Mouse (Mus musculus): ENCODE data around the gene Snhg11. TPM values are rescaled to one million over a fixed set of nuclear protein-coding genes. Genes with fewer than 3 reads are reported as not detected.
"Not testable (repeated sequence)": the region's sequence is repeated elsewhere in the genome, so short reads cannot be mapped to it uniquely, and the experiment has no call there.

Gene Snhg11
- polyA plus RNA-seq, 1 experiment from 2014 or later = 10.0 TPM

DNA sequence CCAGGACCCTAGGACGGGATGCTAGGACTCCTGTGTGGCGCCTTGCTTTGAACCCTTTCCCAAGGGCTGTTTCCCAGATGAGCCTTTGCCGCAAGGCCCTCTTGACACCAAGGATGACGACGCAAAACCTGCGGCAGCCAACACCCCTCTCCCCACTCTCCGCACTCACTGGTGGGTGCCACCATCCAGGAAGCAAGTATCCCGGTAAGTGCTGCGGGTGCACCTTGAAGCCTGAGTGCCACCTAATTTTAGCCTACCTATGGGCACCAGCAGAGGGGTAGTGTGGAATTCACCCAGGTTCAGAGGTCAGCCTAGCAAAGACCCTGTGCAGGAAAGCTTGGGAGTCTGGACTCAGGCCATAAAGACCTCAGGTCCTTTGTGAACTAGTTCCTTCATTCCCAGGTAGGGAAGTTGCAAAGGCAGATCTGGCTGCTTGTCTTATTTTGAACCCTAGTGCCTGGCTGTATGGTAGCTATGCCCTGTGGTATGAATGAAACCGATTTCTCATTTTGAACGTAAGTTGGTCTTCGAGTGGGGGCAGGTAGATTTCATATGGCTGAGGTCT, 767 bp downstream of the Snhg11 start:
- Histone ChIP-seq H3K4me3 (ENCODE audit: low read depth, low read length) (no peak overlapping the region), H3K27me3 (ENCODE audit: control insufficient read depth, insufficient read depth, low read length) (no peaks in the 10 kb centered on the region), H3K4me1 (ENCODE audit: control insufficient read depth, insufficient read depth, low read length) (0 out of 2 replicates have a peak, but pooled peaks cover 7% of the 10 kb centered on the region), H3K36me3 (ENCODE audit: control insufficient read depth, insufficient read depth, low read length) (no peaks in the 10 kb centered on the region), H3K9ac (replicated peaks; ENCODE audit: low read depth, low read length) (no peak overlapping the region), H3K9me3 (ENCODE audit: control insufficient read depth, low read depth, low read length) (no peaks in the 10 kb centered on the region), H3K4me2 (replicated peaks; ENCODE audit: low read depth, low read length) (peak overlapping the region; percentile 60), H3K27ac (ENCODE audit: low read length) (no peak overlapping the region)
- 28% methylated on average over 12 of the region's 12 CpGs for WGBS
- no peak for ATAC-seq (ENCODE audit: insufficient number of reproducible peaks, insufficient read depth, low FRiP score, low read depth)

DNA sequence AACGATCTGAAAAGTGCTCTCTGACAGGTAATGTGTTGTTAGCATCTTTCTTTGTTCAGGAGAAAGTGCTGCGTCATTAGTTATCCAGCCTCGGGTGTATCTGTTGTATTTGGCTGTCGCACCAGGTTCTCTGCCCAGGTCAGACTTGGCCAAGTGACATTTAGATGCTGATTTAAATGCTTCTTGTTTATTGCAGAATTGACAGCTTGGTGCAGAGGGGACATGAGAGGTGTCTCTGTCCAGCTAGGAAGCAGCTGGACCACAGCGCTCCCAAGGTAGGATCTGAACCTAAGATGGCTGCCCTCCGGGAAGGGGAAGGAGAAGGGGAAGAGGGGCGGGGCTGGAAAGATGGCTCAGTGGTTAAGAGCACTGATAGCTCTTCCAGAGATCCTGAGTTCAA, 1.4 kb downstream of the Snhg11 start:
- Histone ChIP-seq H3K4me1 (ENCODE audit: control insufficient read depth, insufficient read depth, low read length) (0 out of 2 replicates have a peak, but pooled peaks cover 7% of the 10 kb centered on the region), H3K36me3 (ENCODE audit: control insufficient read depth, insufficient read depth, low read length) (no peaks in the 10 kb centered on the region), H3K4me3 (ENCODE audit: low read depth, low read length) (no peak overlapping the region), H3K9ac (replicated peaks; ENCODE audit: low read depth, low read length) (no peak overlapping the region), H3K27ac (ENCODE audit: low read length) (no peak overlapping the region), H3K27me3 (ENCODE audit: control insufficient read depth, insufficient read depth, low read length) (no peaks in the 10 kb centered on the region), H3K9me3 (ENCODE audit: control insufficient read depth, low read depth, low read length) (no peaks in the 10 kb centered on the region), H3K4me2 (replicated peaks; ENCODE audit: low read depth, low read length) (no peak overlapping the region)
- ATAC-seq (ENCODE audit: insufficient number of reproducible peaks, insufficient read depth, low FRiP score, low read depth) = no peak
- 66% methylated on average over 7 of the region's 7 CpGs for WGBS

DNA sequence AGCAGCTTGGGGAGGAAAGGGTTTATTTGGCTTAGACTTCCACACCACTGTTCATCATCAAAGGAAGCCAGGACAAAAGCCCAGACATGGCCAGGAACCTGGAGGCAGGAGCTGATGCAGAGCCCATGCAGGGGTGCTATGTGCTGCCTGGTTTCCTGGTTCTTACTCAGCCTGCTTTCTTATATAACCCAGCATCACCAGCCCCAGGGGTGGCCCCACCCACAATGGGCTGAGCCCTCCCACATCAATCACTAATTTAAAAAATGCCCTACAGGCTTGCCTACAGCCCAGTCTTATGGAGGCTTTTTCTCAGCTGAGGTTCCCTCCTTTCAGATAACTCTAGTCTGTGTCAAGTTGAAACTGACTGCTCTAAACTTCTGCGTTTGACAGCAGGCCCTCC, 2.4 kb downstream of the Snhg11 start:
- WGBS = 89% methylated on average over 1 of the region's 1 CpGs
- Histone ChIP-seq H3K27me3 (ENCODE audit: control insufficient read depth, insufficient read depth, low read length) (no peaks in the 10 kb centered on the region), H3K4me1 (ENCODE audit: control insufficient read depth, insufficient read depth, low read length) (0 out of 2 replicates have a peak, but pooled peaks cover 7% of the 10 kb centered on the region), H3K9me3 (ENCODE audit: control insufficient read depth, low read depth, low read length) (no peaks in the 10 kb centered on the region), H3K4me3 (ENCODE audit: low read depth, low read length) (no peak overlapping the region), H3K9ac (replicated peaks; ENCODE audit: low read depth, low read length) (no peak overlapping the region), H3K4me2 (replicated peaks; ENCODE audit: low read depth, low read length) (no peak overlapping the region), H3K27ac (ENCODE audit: low read length) (no peak overlapping the region), H3K36me3 (ENCODE audit: control insufficient read depth, insufficient read depth, low read length) (no peaks in the 10 kb centered on the region)
- no peak for ATAC-seq (ENCODE audit: insufficient number of reproducible peaks, insufficient read depth, low FRiP score, low read depth)

DNA sequence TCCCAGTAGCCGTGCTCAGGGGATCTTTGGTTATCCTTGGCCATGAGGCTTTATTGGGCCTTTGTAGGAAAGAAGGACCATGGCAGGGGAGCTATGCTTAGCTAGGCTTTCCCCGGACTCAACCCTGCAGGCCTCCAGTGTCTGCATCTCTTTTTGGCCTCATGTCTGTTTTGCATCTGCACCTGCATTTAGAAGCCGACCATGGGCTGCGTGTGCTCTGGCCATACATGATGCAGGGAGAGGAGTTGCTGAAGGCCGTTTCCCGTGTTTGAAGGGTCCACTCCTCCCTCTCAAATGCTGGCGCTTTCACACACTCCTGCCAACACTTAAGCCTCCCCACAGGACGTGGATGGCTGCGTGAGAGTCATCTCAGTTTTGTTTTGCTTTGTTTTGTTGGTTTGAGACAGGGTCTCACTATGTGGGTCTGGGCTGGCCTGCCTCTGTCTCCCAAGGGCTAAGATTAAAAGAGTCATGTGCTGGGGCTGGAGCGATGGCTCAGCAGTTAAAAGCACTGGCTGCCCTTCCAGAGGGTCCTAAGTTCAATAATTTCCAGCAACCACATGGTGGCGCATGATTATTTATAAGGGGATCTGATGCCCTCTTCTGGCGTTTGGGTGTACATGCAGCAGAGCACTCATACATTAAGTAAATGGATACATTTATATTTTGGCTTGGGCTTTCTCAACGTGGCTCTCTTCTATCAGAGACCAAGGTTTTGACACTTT, 4.1 kb downstream of the Snhg11 start:
- Histone ChIP-seq H3K9me3 (ENCODE audit: control insufficient read depth, low read depth, low read length) (no peaks in the 10 kb centered on the region), H3K9ac (replicated peaks; ENCODE audit: low read depth, low read length) (no peak overlapping the region), H3K27me3 (ENCODE audit: control insufficient read depth, insufficient read depth, low read length) (no peaks in the 10 kb centered on the region), H3K4me3 (ENCODE audit: low read depth, low read length) (no peak overlapping the region), H3K4me1 (ENCODE audit: control insufficient read depth, insufficient read depth, low read length) (0 out of 2 replicates have a peak, but pooled peaks cover 7% of the 10 kb centered on the region), H3K36me3 (ENCODE audit: control insufficient read depth, insufficient read depth, low read length) (no peaks in the 10 kb centered on the region), H3K4me2 (replicated peaks; ENCODE audit: low read depth, low read length) (no peak overlapping the region), H3K27ac (ENCODE audit: low read length) (no peak overlapping the region)
- no peak for ATAC-seq (ENCODE audit: insufficient number of reproducible peaks, insufficient read depth, low FRiP score, low read depth)
- 45% methylated on average over 13 of the region's 13 CpGs for WGBS

DNA sequence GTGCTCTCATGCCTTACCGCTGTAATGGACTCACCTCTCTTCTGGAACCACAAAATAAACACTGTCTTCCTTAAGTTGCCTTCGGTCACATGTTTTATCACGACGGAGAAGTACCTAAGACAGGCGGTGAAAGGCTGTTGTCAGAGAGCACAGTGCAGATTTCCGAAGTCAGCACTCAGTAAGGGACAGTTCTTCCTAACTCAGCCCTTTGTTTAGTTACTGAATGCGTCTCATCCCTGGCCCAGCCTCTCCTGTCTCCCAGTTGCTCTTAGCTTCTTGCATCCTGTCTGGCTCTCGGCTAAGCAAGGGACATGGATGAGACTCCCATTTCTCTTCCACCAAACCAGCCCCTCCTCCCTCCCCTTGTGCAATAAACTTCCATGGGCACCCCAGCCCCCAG, 10.6 kb downstream of the Snhg11 start:
- no peaks in the 10 kb centered on the region for H3K4me1 ChIP-seq (ENCODE audit: control insufficient read depth, insufficient read depth, low read length)
- H3K27me3 ChIP-seq (ENCODE audit: control insufficient read depth, insufficient read depth, low read length) = no peaks in the 10 kb centered on the region
- no peak overlapping the region for H3K4me2 ChIP-seq (replicated peaks; ENCODE audit: low read depth, low read length)
- H3K36me3 ChIP-seq (ENCODE audit: control insufficient read depth, insufficient read depth, low read length) = no peaks in the 10 kb centered on the region
- H3K4me3 ChIP-seq (ENCODE audit: low read depth, low read length) = no peak overlapping the region
- no peak for ATAC-seq (ENCODE audit: insufficient number of reproducible peaks, insufficient read depth, low FRiP score, low read depth)
- 24% methylated on average over 8 of the region's 8 CpGs for WGBS
- H3K9me3 ChIP-seq (ENCODE audit: control insufficient read depth, low read depth, low read length) = no peaks in the 10 kb centered on the region
- no peak overlapping the region for H3K9ac ChIP-seq (replicated peaks; ENCODE audit: low read depth, low read length)
- H3K27ac ChIP-seq (ENCODE audit: low read length) = no peak overlapping the region

DNA sequence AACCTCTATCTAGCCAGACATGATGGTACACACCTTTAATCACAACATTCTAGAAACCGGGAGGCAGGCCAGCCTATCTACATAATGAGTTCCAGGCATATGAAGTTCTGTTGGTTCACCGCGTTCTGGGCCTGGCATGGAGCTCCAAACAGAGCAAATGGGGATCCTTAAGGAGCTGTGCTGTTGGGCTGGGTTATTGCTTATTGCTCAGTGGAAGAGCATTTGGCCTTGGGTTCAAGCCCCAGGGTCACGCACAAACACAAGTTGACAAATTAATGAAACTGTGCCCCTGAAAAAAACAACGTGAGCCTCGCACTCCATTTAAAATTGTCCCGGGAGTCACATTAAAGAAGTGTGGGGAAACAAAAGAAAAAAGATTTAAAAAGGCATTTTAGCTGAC, 14.0 kb downstream of the Snhg11 start:
- Histone ChIP-seq H3K9me3 (ENCODE audit: control insufficient read depth, low read depth, low read length) (no peaks in the 10 kb centered on the region), H3K36me3 (ENCODE audit: control insufficient read depth, insufficient read depth, low read length) (no peaks in the 10 kb centered on the region), H3K27ac (ENCODE audit: low read length) (no peak overlapping the region), H3K27me3 (ENCODE audit: control insufficient read depth, insufficient read depth, low read length) (no peaks in the 10 kb centered on the region), H3K4me2 (replicated peaks; ENCODE audit: low read depth, low read length) (no peak overlapping the region), H3K4me1 (ENCODE audit: control insufficient read depth, insufficient read depth, low read length) (no peaks in the 10 kb centered on the region), H3K4me3 (ENCODE audit: low read depth, low read length) (no peak overlapping the region), H3K9ac (replicated peaks; ENCODE audit: low read depth, low read length) (no peak overlapping the region)
- WGBS = 87% methylated on average over 7 of the region's 7 CpGs
- ATAC-seq (ENCODE audit: insufficient number of reproducible peaks, insufficient read depth, low FRiP score, low read depth) = no peak

DNA sequence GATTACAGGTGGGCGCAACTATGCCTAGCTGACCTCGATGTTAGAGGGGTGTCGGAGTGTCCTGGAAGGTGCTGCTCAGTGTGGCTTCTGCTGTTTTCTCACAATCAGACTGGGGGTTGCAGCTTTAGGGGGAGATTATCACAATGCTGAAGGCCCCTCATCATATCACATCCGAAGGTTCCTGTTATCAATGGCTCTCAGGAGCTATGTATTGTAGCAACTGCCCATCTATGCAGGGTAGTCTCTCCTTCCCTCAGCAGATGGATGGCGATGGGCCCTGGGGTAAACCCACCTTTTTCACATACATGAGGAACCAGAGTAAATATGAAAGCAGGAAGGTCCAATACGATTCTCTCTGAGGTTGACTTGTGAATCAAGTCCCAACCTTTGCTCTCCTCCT, 20.9 kb downstream of the Snhg11 start:
- no peak for ATAC-seq (ENCODE audit: insufficient number of reproducible peaks, insufficient read depth, low FRiP score, low read depth)
- Histone ChIP-seq H3K4me1 (ENCODE audit: control insufficient read depth, insufficient read depth, low read length) (no peaks in the 10 kb centered on the region), H3K27me3 (ENCODE audit: control insufficient read depth, insufficient read depth, low read length) (no peaks in the 10 kb centered on the region), H3K36me3 (ENCODE audit: control insufficient read depth, insufficient read depth, low read length) (no peaks in the 10 kb centered on the region), H3K27ac (ENCODE audit: low read length) (no peak overlapping the region), H3K4me2 (replicated peaks; ENCODE audit: low read depth, low read length) (no peak overlapping the region), H3K9me3 (ENCODE audit: control insufficient read depth, low read depth, low read length) (no peaks in the 10 kb centered on the region), H3K4me3 (ENCODE audit: low read depth, low read length) (no peak overlapping the region), H3K9ac (replicated peaks; ENCODE audit: low read depth, low read length) (no peak overlapping the region)
- 89% methylated on average over 6 of the region's 6 CpGs for WGBS

DNA sequence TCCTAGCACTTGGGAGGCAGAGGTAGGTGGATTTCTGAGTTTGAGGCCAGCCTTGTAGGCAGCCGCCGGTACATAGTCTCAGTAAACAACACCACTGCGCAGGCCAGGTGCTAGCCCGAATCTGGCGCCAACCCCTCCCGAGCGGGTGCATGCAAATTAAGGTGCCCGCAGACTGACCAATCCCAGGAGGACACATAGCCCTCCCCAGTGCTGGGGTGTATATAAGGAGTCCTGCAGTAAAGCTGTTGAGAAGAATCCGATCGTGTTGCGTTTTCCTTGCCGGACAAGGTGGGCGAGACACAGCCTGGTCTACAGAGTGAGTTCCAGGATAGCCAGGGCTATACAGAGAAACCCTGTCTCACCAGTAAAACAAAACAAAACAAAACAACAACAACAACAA, 21.7 kb downstream of the Snhg11 start:
- not testable (repeated sequence) for H3K27ac ChIP-seq (ENCODE audit: low read length); H3K36me3 ChIP-seq (ENCODE audit: control insufficient read depth, insufficient read depth, low read length); H3K9ac ChIP-seq (replicated peaks; ENCODE audit: low read depth, low read length); H3K27me3 ChIP-seq (ENCODE audit: control insufficient read depth, insufficient read depth, low read length); H3K4me2 ChIP-seq (replicated peaks; ENCODE audit: low read depth, low read length); H3K4me1 ChIP-seq (ENCODE audit: control insufficient read depth, insufficient read depth, low read length); H3K9me3 ChIP-seq (ENCODE audit: control insufficient read depth, low read depth, low read length); H3K4me3 ChIP-seq (ENCODE audit: low read depth, low read length); ATAC-seq (ENCODE audit: insufficient number of reproducible peaks, insufficient read depth, low FRiP score, low read depth)
- WGBS = 47% methylated on average over 13 of the region's 13 CpGs

DNA sequence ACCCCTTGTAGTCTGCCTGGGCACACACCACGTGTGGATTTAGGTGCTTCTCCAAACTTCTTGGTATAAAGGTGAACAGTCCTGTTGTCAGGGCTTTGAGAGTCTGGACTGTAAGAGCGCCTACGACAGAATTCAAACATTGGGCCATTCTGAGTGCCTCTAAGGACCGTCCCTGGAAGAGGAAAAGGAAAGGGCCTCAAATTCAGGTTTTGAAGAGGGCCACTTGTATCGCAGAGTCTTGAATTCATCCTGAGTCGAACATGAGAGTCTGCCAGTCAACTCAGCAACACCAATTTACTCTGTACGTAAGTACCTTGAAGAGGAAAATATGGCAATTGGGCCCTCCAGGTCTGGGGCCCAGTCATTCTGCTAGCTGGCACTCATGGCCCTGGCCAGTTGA, 27.5 kb downstream of the Snhg11 start:
- Histone ChIP-seq H3K27ac (ENCODE audit: low read length) (no peak overlapping the region), H3K4me1 (ENCODE audit: control insufficient read depth, insufficient read depth, low read length) (no peaks in the 10 kb centered on the region), H3K9me3 (ENCODE audit: control insufficient read depth, low read depth, low read length) (no peaks in the 10 kb centered on the region), H3K9ac (replicated peaks; ENCODE audit: low read depth, low read length) (no peak overlapping the region), H3K4me2 (replicated peaks; ENCODE audit: low read depth, low read length) (no peak overlapping the region), H3K27me3 (ENCODE audit: control insufficient read depth, insufficient read depth, low read length) (no peaks in the 10 kb centered on the region), H3K36me3 (ENCODE audit: control insufficient read depth, insufficient read depth, low read length) (no peaks in the 10 kb centered on the region), H3K4me3 (ENCODE audit: low read depth, low read length) (no peak overlapping the region)
- ATAC-seq (ENCODE audit: insufficient number of reproducible peaks, insufficient read depth, low FRiP score, low read depth) = no peak
- WGBS = 87% methylated on average over 7 of the region's 7 CpGs

All from stomach, embryonic 14.5 days (tissue).